Mouse (Mus musculus) cerebellum, adult 8-10 months (tissue): ENCODE measurements around the gene Gm7271.

Experiments
- DNase-seq: peaks from one replicate; pipeline ENCODE4 v3.0.0; 2022

Gene Gm7271

GRCm38 (mm10) chr5:76483811-76484210 is at the start of gene Gm7271:
Gm7271 (plus strand) TSS chr5:76484040.
- no peak for DNase-seq

DNA sequence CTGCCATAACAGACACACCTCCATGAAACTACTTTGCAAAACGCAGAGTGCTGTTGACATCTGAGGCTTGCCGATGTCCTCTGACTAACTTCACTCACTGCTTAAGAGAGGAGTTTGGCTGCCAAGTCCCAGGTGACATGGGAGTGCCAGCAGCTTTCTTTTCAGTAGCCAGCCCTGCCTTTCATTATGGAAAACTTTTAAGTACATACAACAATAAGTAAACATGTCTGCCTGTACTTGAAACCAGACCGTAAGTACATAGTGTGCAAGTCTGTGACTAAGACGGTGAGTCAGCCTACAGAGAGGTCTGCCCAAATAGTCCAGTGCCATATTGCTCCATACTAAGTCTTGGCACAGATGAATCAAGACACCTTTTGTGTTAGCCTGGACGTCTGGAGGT is 46.7 kb upstream of the Gm7271 start:
- DNase-seq = no peak

GRCm38 (mm10) chr5:76437696-76438095 is 46.1 kb upstream of the Gm7271 start:
- DNase-seq = no peak

- DNase-seq = no peak
Measured at GRCm38 (mm10) chr5:76441431-76441830, 42.4 kb upstream of the Gm7271 start.

GRCm38 (mm10) chr5:76474931-76475330 is 8.9 kb upstream of the Gm7271 start:
- DNase-seq = no peak

- no peak for DNase-seq
Measured at GRCm38 (mm10) chr5:76476873-76477272, 7.0 kb upstream of the Gm7271 start.

DNA sequence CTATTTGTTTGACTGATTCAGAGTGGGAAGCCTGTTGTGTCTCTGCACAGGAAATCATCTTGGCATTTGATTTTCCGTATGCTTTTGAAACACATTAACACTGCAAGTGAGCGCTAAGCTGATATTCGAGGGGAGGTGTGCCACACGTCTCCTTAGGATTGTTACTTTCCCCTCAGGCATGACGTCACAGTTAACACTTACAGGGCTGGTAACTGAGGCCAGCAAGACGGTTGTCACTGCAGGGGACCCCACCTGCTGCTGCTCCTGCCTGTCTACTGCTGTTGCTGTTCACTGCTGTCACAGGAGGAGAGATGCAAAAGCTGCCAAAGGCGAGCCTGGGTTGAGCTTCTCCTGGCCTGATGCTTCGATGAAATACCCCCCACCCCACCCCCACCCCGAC is 6.1 kb upstream of the Gm7271 start:
- no peak for DNase-seq

- DNase-seq = no peak
Measured at GRCm38 (mm10) chr5:76495126-76495525, 11.3 kb downstream of the Gm7271 start.

DNA sequence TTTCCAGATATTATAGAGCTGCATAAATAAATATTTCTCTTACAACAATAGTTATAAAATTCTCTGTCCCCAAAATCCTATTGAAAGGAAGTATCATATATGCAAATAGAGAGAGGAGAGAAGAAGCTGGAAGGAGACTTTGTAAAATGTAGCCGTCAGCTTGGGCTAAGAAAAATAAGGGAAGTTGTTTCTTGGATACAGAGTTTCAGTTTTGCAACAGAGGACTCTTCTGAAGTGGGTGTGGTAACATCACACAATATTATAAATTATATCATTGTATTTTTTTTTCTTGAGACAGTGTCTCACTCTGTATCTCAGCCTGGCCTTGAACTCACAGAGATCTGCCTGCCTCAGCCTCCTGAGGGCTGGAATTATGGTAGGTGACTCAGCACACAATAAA is 38.6 kb downstream of the Gm7271 start:
- DNase-seq = no peak

- DNase-seq = no peak
Measured at GRCm38 (mm10) chr5:76524623-76525022, 40.8 kb downstream of the Gm7271 start.

DNA sequence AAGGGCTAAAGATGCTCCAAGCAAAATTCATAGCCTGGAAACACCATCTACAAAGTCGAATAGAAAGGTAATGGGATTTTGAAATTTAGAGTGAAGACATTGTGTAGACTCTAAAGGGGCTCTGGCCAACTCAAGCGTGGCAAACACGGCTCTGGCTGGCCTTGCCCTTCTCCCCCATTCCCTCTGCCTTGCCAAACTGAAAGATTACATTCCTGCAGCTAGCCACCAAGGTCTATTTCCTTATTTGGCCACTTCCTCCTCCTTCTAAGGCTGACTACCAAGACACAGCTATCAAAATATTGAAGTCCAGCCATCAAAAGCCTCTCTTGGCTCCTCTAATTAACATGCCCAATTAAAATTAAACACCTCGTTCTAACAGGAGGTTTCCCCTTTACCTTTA is 41.2 kb downstream of the Gm7271 start:
- DNase-seq = no peak

DNA sequence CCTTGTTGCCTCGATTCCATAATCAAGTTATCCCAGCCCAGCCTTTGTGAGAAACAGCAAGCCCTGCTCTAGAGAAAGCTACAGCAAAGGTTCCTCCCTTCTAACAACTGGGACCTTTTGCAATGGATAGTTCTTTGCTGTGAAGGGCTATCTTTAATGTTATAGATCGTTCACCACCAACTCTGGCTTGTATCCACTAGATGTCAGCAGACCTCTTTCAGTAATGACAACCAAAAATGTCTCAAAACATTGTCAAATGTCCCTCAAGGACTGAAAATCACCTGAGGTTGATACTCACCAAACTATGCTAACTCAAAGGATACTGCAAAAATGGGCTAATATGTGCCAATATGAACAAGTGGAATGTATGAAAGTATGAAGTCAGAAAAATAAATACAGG is 42.0 kb downstream of the Gm7271 start:
- no peak for DNase-seq

DNA sequence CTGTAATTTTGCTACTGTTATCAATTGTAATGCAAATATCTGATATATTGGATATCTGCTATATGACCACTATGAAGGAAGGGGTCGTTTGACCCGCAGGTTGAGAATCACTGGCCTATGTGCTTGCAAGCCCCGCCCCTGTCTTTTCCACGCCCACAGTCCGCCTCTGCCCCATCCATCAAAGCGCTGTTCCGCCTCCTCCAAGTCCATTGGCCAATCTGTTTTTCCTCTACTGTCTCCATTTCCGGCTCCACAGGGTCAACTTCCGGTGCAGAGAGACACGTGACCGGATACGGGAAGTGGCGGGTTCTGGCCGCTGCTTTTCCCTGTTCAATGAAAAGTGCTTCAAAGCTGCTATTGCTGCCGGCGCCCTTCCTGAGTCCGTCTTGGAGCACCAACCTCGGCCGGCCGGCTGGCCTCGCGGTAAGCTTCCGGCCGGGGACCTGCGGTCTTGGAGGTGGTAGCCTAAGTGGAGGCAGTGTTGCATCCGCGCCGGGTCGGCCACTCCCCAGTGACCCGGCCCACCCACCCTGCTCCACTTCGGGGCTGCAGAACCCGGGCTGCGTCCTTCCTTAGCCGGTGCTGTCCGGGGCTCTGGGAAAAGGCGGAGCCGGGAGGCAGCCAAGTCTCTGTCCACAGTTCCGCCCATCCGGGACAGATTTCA is 45.3 kb downstream of the Gm7271 start, which contains the start of gene Exoc1:
TSS of gene Exoc1 (plus strand) at position 272 of the 664 bp plus-strand sequence.
- DNase-seq = peak; percentile 93

- no peak for DNase-seq
Measured at GRCm38 (mm10) chr5:76529704-76530066, 45.8 kb downstream of the Gm7271 start.

DNA sequence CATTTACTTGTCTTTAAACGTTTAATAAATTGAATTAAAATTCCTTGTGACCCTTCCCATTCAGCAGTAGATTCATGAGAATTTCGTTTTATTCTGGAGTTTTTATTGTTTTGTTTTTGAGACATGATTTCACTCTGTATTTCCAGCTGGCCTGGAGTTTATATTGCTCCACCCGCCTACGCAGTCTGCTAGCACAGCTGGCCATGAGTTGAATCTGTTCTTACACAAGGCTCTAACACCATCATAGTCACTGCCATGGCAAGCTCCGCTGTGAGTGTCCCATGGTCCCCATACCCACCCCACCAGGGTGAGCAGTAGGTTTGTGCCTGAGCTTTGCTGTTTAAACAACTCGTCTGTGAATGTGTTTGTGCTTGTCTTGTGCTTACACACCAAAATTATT is 49.3 kb downstream of the Gm7271 start:
- no peak for DNase-seq

DNA sequence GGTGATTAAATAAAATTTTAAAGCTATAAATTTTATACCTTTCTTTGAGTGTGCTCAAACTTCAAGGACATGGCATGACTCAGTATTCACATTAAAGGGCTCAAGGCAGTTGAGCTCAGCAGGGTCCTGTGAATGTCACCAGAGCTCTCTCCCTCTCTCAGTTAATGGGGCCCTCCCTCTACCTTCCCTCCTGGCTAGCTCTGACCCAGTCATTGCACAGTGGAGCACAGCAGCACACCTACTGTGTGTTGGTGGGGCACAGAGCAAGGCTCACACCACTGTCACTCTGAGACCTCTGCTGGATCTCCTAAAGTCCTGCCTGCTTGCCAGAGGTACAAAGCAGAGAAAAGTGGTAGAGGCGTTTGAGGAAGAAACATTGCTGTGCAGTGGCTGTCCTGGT is 52.4 kb downstream of the Gm7271 start:
- DNase-seq = no peak

- DNase-seq = no peak
Measured at GRCm38 (mm10) chr5:76537578-76537977, 53.7 kb downstream of the Gm7271 start.

DNA sequence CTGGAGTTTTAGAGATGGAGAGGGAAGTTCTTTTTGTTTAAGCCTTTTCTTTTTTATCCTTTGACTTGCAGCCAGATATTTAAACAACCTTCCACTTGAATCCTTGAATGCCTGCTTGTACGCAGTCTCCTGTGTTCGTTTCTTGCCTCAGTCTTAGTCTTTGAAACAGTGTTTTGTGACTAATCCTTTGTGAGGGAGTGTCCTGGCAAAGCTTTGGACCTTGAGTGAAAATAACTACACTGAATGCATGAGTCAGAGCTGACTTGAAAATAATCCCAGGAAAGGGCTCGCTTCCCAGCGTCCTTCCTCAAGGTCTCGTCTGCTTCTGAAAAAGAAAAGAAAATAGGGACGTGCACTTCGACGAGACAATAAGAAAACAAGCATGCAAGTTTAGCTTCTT is 56.3 kb downstream of the Gm7271 start:
- DNase-seq = no peak

DNA sequence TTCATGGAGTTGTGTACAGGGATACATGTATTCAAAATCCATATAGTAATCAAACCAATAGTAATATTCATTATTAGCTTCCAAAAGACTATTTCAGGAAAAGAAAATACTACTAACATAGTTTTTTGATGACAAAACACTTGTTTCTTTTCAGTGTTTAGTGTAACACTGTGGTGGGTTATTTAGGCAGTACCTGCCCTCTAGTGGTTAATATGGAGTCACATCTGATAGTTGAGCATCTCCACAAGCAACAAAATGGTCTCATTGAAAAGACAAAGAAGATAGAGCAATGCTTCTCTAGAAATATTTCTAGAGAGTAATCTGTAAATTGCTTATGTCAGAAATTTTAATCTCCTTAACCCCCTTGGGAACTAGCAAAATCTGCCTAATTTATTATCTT is 57.0 kb downstream of the Gm7271 start:
- no peak for DNase-seq

- DNase-seq = no peak
Measured at GRCm38 (mm10) chr5:76543200-76543599, 59.4 kb downstream of the Gm7271 start.

- no peak for DNase-seq
Measured at GRCm38 (mm10) chr5:76550426-76550825, 66.6 kb downstream of the Gm7271 start.

GRCm38 (mm10) chr5:76565321-76565720 is 81.5 kb downstream of the Gm7271 start:
- no peak for DNase-seq
